Mouse (Mus musculus): ENCODE data around the gene Mfrp. TPM values are rescaled to one million over a fixed set of nuclear protein-coding genes. Genes with fewer than 3 reads are reported as not detected.

Gene Mfrp
- total and polyA plus RNA-seq, 3 experiments, result 0.10 TPM; not detected in 2

- TF ChIP-seq TCF12 (IDR thresholded peaks at IDR 0.05; ENCODE audit: low read depth, low read length), result peak; percentile 45; the same call in 1 of the 2 replicates
- no peak for TF ChIP-seq SMC3 (IDR thresholded peaks at IDR 0.05; ENCODE audit: low read depth, low read length)
- peak; percentile 43 to 59; a peak in 1 of 4 replicates for TF ChIP-seq POLR2A (IDR thresholded peaks at IDR 0.05; ENCODE audit: control insufficient read depth in 1 of 2, insufficient read depth in 1 of 2, low read depth in 1 of 2, low read length in 2 of 2, poor library complexity in 1 of 2)
- TF ChIP-seq CHD1 (IDR thresholded peaks at IDR 0.05; ENCODE audit: low read depth, low read length), result no peak
- no peak for TF ChIP-seq MYB (IDR thresholded peaks at IDR 0.05; ENCODE audit: low read depth, low read length)
- TF ChIP-seq POLR2AphosphoS2 (IDR thresholded peaks at IDR 0.05; ENCODE audit: low read length), result no peak
- TF ChIP-seq ETS1 (IDR thresholded peaks at IDR 0.05; ENCODE audit: low read depth, low read length), result no peak
- TF ChIP-seq ELF1 (IDR thresholded peaks at IDR 0.05; ENCODE audit: low read depth, low read length), result no peak
- TF ChIP-seq E2F4 (IDR thresholded peaks at IDR 0.05; ENCODE audit: borderline replicate concordance, low read depth, low read length), result peak; percentile 79
- peak; percentile 84 for TF ChIP-seq HCFC1 (IDR thresholded peaks at IDR 0.05; ENCODE audit: low read depth, low read length)
- TF ChIP-seq NELFE (IDR thresholded peaks at IDR 0.05; ENCODE audit: low read depth, low read length), result no peak
- no peak for TF ChIP-seq JUND (IDR thresholded peaks at IDR 0.05; ENCODE audit: low read depth, low read length)
- TF ChIP-seq SIN3A (IDR thresholded peaks at IDR 0.05; ENCODE audit: low read length), result peak; percentile 92
- peak; percentile 61; the same call in 1 of the 2 replicates for TF ChIP-seq MAX (IDR thresholded peaks at IDR 0.05; ENCODE audit: low read length)
- peak; percentile 86 for TF ChIP-seq CHD2 (IDR thresholded peaks at IDR 0.05; ENCODE audit: low read length)
- no peak for TF ChIP-seq UBTF (IDR thresholded peaks at IDR 0.05; ENCODE audit: borderline replicate concordance, insufficient read depth, low read depth, low read length)
- TF ChIP-seq MAZ (IDR thresholded peaks at IDR 0.05; ENCODE audit: low read depth, low read length), result peak; percentile 69; the same call in 1 of the 2 replicates
- TF ChIP-seq TBP (IDR thresholded peaks at IDR 0.05; ENCODE audit: low read depth, low read length), result peak; percentile 79
- peak; percentile 60; the same call in 1 of the 2 replicates for TF ChIP-seq MXI1 (IDR thresholded peaks at IDR 0.05; ENCODE audit: low read depth, low read length)
- TF ChIP-seq CTCF (IDR thresholded peaks at IDR 0.05 in 2 of 3, conservative IDR thresholded peaks at IDR 0.05 in 1 of 3; ENCODE audit: control insufficient read depth in 1 of 3, insufficient read depth in 1 of 3, low read depth in 2 of 3, low read length in 3 of 3, poor library complexity in 1 of 3, severe bottlenecking in 1 of 3), result no peak
- Histone ChIP-seq H3K79me2 (ENCODE audit: control insufficient read depth, insufficient read depth, low read length, poor library complexity) (peaks cover 38% of the 10 kb centered on the region), H3K4me3 (ENCODE audit: control insufficient read depth in 1 of 2, insufficient read depth in 1 of 2, low read depth in 2 of 2, low read length in 2 of 2) (peak within 1 kb of the TSS; percentile 54 to 88), H3K9me3 (replicated peaks; ENCODE audit: insufficient read depth, low read length) (no peaks in the 10 kb centered on the region), H3K36me3 (ENCODE audit: control insufficient read depth in 1 of 2, insufficient read depth in 2 of 2, low read length in 2 of 2) (peaks cover 0 to 14% of the 10 kb centered on the region in 2 experiments; a peak in 2 of 4 replicates), H3K9ac (ENCODE audit: control insufficient read depth, low read depth, low read length, poor library complexity, severe bottlenecking) (peak within 1 kb of the TSS; percentile 96), H3K4me1 (ENCODE audit: control insufficient read depth in 1 of 2, insufficient read depth in 2 of 2, low read length in 2 of 2) (peaks cover 0 to 21% of the 10 kb centered on the region in 2 experiments; a peak in 3 of 4 replicates), H3K27me3 (ENCODE audit: control insufficient read depth in 1 of 2, insufficient read depth in 2 of 2, low read length in 2 of 2) (no peaks in the 10 kb centered on the region), H3K27ac (ENCODE audit: control insufficient read depth, low read depth, low read length) (peak within 1 kb of the TSS; percentile 58)
- peak; percentile 99 for DNase-seq (ENCODE audit: low read depth, low spot score)
Observed at GRCm38 (mm10) chr9:44113105-44113789, 11.7 kb downstream of the Mfrp start, which contains the start of the genes Gm49380 and Rnf26. TSS of gene Gm49380 (minus strand) at chr9:44113500. TSS of gene Rnf26 (minus strand) at chr9:44113517.

GRCm38 (mm10) chr9:44114453-44114852 lies 12.9 kb downstream of the Mfrp start:
- no peak for DNase-seq (ENCODE audit: low read depth, low spot score)
- no peaks in the 10 kb centered on the region for H3K27me3 ChIP-seq (ENCODE audit: control insufficient read depth in 1 of 2, insufficient read depth in 2 of 2, low read length in 2 of 2)
- peaks cover 26% of the 10 kb centered on the region for H3K79me2 ChIP-seq (ENCODE audit: control insufficient read depth, insufficient read depth, low read length, poor library complexity)
- H3K27ac ChIP-seq (ENCODE audit: control insufficient read depth, low read depth, low read length), result no peak overlapping the region
- peaks cover 0 to 18% of the 10 kb centered on the region in 2 experiments; a peak in 2 of 4 replicates for H3K4me1 ChIP-seq (ENCODE audit: control insufficient read depth in 1 of 2, insufficient read depth in 2 of 2, low read length in 2 of 2)
- H3K9ac ChIP-seq (ENCODE audit: control insufficient read depth, low read depth, low read length, poor library complexity, severe bottlenecking), result no peak overlapping the region
- no peaks in the 10 kb centered on the region for H3K9me3 ChIP-seq (replicated peaks; ENCODE audit: insufficient read depth, low read length)
- no peak overlapping the region for H3K4me3 ChIP-seq (ENCODE audit: control insufficient read depth in 1 of 2, insufficient read depth in 1 of 2, low read depth in 2 of 2, low read length in 2 of 2)
- H3K36me3 ChIP-seq (ENCODE audit: control insufficient read depth in 1 of 2, insufficient read depth in 2 of 2, low read length in 2 of 2), result peaks cover 0 to 10% of the 10 kb centered on the region in 2 experiments; a peak in 2 of 4 replicates
- TF ChIP-seq ZNF384 (IDR thresholded peaks at IDR 0.05; ENCODE audit: low read depth, low read length) (no peak), E2F4 (IDR thresholded peaks at IDR 0.05; ENCODE audit: borderline replicate concordance, low read depth, low read length) (no peak), JUND (IDR thresholded peaks at IDR 0.05; ENCODE audit: low read depth, low read length) (no peak), MAZ (IDR thresholded peaks at IDR 0.05; ENCODE audit: low read depth, low read length) (no peak), BHLHE40 (IDR thresholded peaks at IDR 0.05; ENCODE audit: borderline replicate concordance, low read depth, low read length) (no peak), MAX (IDR thresholded peaks at IDR 0.05; ENCODE audit: low read length) (no peak), ELF1 (IDR thresholded peaks at IDR 0.05; ENCODE audit: low read depth, low read length) (no peak), USF2 (IDR thresholded peaks at IDR 0.05; ENCODE audit: borderline replicate concordance in 1 of 2, insufficient read depth in 1 of 2, low read depth in 1 of 2, low read length in 2 of 2) (no peak), MAFK (IDR thresholded peaks at IDR 0.05; ENCODE audit: borderline replicate concordance, low read depth, low read length) (no peak), POLR2AphosphoS5 (IDR thresholded peaks at IDR 0.05; ENCODE audit: borderline replicate concordance, low read depth, low read length) (no peak), MEF2A (IDR thresholded peaks at IDR 0.05; ENCODE audit: extremely low read depth, insufficient replicate concordance, low read depth, low read length, poor library complexity, severe bottlenecking) (no peak), KAT2A (conservative IDR thresholded peaks at IDR 0.05; ENCODE audit: low read depth, low read length) (no peak), NELFE (IDR thresholded peaks at IDR 0.05; ENCODE audit: low read depth, low read length) (no peak), CTCF (IDR thresholded peaks at IDR 0.05 in 2 of 3, conservative IDR thresholded peaks at IDR 0.05 in 1 of 3; ENCODE audit: control insufficient read depth in 1 of 3, insufficient read depth in 1 of 3, low read depth in 2 of 3, low read length in 3 of 3, poor library complexity in 1 of 3, severe bottlenecking in 1 of 3) (no peak), RCOR1 (IDR thresholded peaks at IDR 0.05; ENCODE audit: low read depth, low read length) (no peak), CHD1 (IDR thresholded peaks at IDR 0.05; ENCODE audit: low read depth, low read length) (no peak)
